Mouse (Mus musculus) liver, adult 2 months (tissue): Measurements from ENCODE around the gene Scgn.

Source experiments
- CTCF ChIP-seq: fragments of 200-500 bp; IDR thresholded peaks from 2 replicates; pipeline ENCODE4 v1.5.1; 2011; ENCODE audit warnings: low read depth, low read length, control low read depth
- POLR2A ChIP-seq: fragments of 200-500 bp; IDR thresholded peaks from 2 replicates; pipeline ENCODE4 v1.6.1; 2011; ENCODE audit warnings: low read length, control low read depth; ENCODE audit not compliant: insufficient read depth; ENCODE audit errors: extremely low read depth

GRCm38 (mm10) chr13:23949484-23950246 lies 41.3 kb downstream of the Scgn start:
- TF ChIP-seq POLR2A (no peak), CTCF (no peak)
